Mouse (Mus musculus): ENCODE data around the gene Ccnd2. TPM values are rescaled to one million over a fixed set of nuclear protein-coding genes. Genes with fewer than 3 reads are reported as not detected.

Ccnd2 gene
- total and polyA plus RNA-seq, 3 experiments = 152 to 1,195 (median 656) TPM

- H3K27me3 ChIP-seq (ENCODE audit: insufficient read depth, low read length) = peaks cover 4% of the 10 kb centered on the region
- no peak for ATAC-seq (ENCODE audit: extremely low read depth, insufficient number of reproducible peaks, low FRiP score, poor library complexity, severe bottlenecking)
- H3K9me3 ChIP-seq (replicated peaks) = no peaks in the 10 kb centered on the region
- H3K36me3 ChIP-seq (replicated peaks) = no peaks in the 10 kb centered on the region
- TF ChIP-seq TAL1 (conservative IDR thresholded peaks at IDR 0.05; ENCODE audit: low read depth, low read length) (no peak), CTCF (IDR thresholded peaks at IDR 0.05; ENCODE audit: low read depth, low read length) (no peak), GATA1 (IDR thresholded peaks at IDR 0.05; ENCODE audit: borderline replicate concordance, low read length) (no peak), GATA2 (IDR thresholded peaks at IDR 0.05; ENCODE audit: borderline replicate concordance, low read depth, low read length) (no peak), POLR2AphosphoS5 (IDR thresholded peaks at IDR 0.05; ENCODE audit: insufficient replicate concordance, low read depth, low read length) (no peak)
- H3K4me1 ChIP-seq (ENCODE audit: insufficient read depth, low read depth, low read length) = no peaks in the 10 kb centered on the region
- DNase-seq (ENCODE audit: low spot score) = no peak
- H3K4me3 ChIP-seq (ENCODE audit: low read depth, low read length) = no peak overlapping the region
These were observed 20.5 kb upstream of the Ccnd2 start for GRCm38 (mm10) chr6:127172461-127172860.

DNA sequence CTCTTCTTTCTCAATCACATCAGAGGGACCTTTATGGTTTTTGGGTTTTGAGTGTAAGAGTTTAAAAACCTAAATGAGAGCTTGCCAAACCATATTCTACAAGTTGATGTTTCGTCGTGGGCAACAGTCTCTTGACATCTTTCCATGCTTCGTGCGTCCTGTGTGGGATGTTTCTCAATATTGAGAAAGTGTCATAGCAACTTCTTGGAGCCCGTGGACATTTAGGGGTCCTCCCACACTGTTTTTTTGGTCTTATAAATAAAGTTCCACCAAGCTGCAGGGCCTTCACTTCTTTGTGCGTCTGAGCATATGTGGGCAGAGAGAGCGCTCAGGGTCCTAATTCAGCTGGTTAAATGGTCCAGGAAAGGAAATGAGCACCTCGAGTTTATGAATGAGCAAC lies 18.7 kb upstream of the Ccnd2 start:
- TF ChIP-seq POLR2AphosphoS5 (IDR thresholded peaks at IDR 0.05; ENCODE audit: insufficient replicate concordance, low read depth, low read length) (no peak), GATA1 (IDR thresholded peaks at IDR 0.05; ENCODE audit: borderline replicate concordance, low read length) (no peak), TAL1 (conservative IDR thresholded peaks at IDR 0.05; ENCODE audit: low read depth, low read length) (no peak), GATA2 (IDR thresholded peaks at IDR 0.05; ENCODE audit: borderline replicate concordance, low read depth, low read length) (no peak), CTCF (IDR thresholded peaks at IDR 0.05; ENCODE audit: low read depth, low read length) (no peak)
- no peak overlapping the region for H3K4me3 ChIP-seq (ENCODE audit: low read depth, low read length)
- H3K27me3 ChIP-seq (ENCODE audit: insufficient read depth, low read length) = peaks cover 14% of the 10 kb centered on the region
- no peaks in the 10 kb centered on the region for H3K36me3 ChIP-seq (replicated peaks)
- ATAC-seq (ENCODE audit: extremely low read depth, insufficient number of reproducible peaks, low FRiP score, poor library complexity, severe bottlenecking) = no peak
- H3K9me3 ChIP-seq (replicated peaks) = no peaks in the 10 kb centered on the region
- DNase-seq (ENCODE audit: low spot score) = no peak
- no peaks in the 10 kb centered on the region; the same call in 1 of the 2 replicates for H3K4me1 ChIP-seq (ENCODE audit: insufficient read depth, low read depth, low read length)

DNA sequence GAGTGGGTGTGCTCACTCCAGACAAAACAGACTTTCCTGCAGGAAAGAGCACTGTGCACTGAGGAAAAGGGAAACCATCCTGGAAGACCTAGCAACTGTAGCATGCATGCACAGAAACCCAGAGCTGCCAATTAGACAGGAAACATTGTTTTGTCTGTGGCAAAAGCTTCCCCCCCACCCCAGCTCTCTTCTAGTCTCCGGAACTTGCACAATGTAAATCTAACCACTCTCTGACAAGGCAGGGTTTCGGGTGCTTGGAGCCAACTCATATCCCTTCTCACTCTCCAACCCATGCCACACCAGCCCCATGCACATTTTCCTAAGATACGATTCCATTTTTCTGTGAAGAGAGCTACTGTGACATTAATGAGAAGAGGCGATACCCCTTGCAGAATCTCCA lies 13.7 kb upstream of the Ccnd2 start:
- TF ChIP-seq CTCF (IDR thresholded peaks at IDR 0.05; ENCODE audit: low read depth, low read length) (no peak), GATA2 (IDR thresholded peaks at IDR 0.05; ENCODE audit: borderline replicate concordance, low read depth, low read length) (no peak), TAL1 (conservative IDR thresholded peaks at IDR 0.05; ENCODE audit: low read depth, low read length) (no peak), GATA1 (IDR thresholded peaks at IDR 0.05; ENCODE audit: borderline replicate concordance, low read length) (no peak), POLR2AphosphoS5 (IDR thresholded peaks at IDR 0.05; ENCODE audit: insufficient replicate concordance, low read depth, low read length) (no peak)
- H3K4me1 ChIP-seq (ENCODE audit: insufficient read depth, low read depth, low read length) = no peaks in the 10 kb centered on the region; the same call in 1 of the 2 replicates

GRCm38 (mm10) chr6:127162842-127163241 lies 10.8 kb upstream of the Ccnd2 start:
- ATAC-seq (ENCODE audit: extremely low read depth, insufficient number of reproducible peaks, low FRiP score, poor library complexity, severe bottlenecking) (peak; percentile 65), DNase-seq (ENCODE audit: low spot score) (no peak)
- peaks cover 58% of the 10 kb centered on the region for H3K27me3 ChIP-seq (ENCODE audit: insufficient read depth, low read length)
- H3K4me1 ChIP-seq (ENCODE audit: insufficient read depth, low read depth, low read length) = peaks cover 4% of the 10 kb centered on the region
- TF ChIP-seq TAL1 (conservative IDR thresholded peaks at IDR 0.05; ENCODE audit: low read depth, low read length) (no peak), GATA1 (IDR thresholded peaks at IDR 0.05; ENCODE audit: borderline replicate concordance, low read length) (no peak), CTCF (IDR thresholded peaks at IDR 0.05; ENCODE audit: low read depth, low read length) (no peak), GATA2 (IDR thresholded peaks at IDR 0.05; ENCODE audit: borderline replicate concordance, low read depth, low read length) (no peak), POLR2AphosphoS5 (IDR thresholded peaks at IDR 0.05; ENCODE audit: insufficient replicate concordance, low read depth, low read length) (no peak)
- H3K36me3 ChIP-seq (replicated peaks) = no peaks in the 10 kb centered on the region
- H3K4me3 ChIP-seq (ENCODE audit: low read depth, low read length) = no peak overlapping the region
- no peaks in the 10 kb centered on the region for H3K9me3 ChIP-seq (replicated peaks)

More for the DNA sequence above, 13.7 kb upstream of the Ccnd2 start:
- H3K4me3 ChIP-seq (ENCODE audit: low read depth, low read length) = no peak overlapping the region
- no peak for DNase-seq (ENCODE audit: low spot score)
- ATAC-seq (ENCODE audit: extremely low read depth, insufficient number of reproducible peaks, low FRiP score, poor library complexity, severe bottlenecking) = no peak
- no peaks in the 10 kb centered on the region for H3K9me3 ChIP-seq (replicated peaks)
- peaks cover 40% of the 10 kb centered on the region for H3K27me3 ChIP-seq (ENCODE audit: insufficient read depth, low read length)
- no peaks in the 10 kb centered on the region for H3K36me3 ChIP-seq (replicated peaks)

DNA sequence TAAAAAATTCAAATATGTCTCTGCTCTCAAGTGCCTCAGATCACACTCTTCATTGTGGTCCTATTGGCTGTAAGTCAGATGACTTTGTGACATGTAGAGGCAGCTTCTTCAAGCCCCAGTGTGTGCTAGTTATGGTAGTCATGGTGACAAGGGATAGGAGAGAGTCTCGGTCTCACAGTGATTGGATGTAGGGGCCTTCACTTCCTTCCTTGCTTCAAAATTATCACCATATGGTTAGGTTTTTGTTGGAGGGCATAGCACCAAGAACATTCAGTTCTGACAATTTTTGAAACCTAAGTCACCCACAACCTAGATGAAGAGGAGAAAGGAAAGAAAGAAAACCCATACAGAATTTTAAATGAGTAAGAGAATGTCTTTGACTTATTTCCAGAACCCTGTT lies 5.3 kb upstream of the Ccnd2 start:
- H3K27me3 ChIP-seq (ENCODE audit: insufficient read depth, low read length) = peaks cover 52% of the 10 kb centered on the region
- no peak overlapping the region for H3K4me3 ChIP-seq (ENCODE audit: low read depth, low read length)
- TF ChIP-seq GATA2 (IDR thresholded peaks at IDR 0.05; ENCODE audit: borderline replicate concordance, low read depth, low read length) (no peak), CTCF (IDR thresholded peaks at IDR 0.05; ENCODE audit: low read depth, low read length) (no peak), POLR2AphosphoS5 (IDR thresholded peaks at IDR 0.05; ENCODE audit: insufficient replicate concordance, low read depth, low read length) (no peak), GATA1 (IDR thresholded peaks at IDR 0.05; ENCODE audit: borderline replicate concordance, low read length) (no peak), TAL1 (conservative IDR thresholded peaks at IDR 0.05; ENCODE audit: low read depth, low read length) (no peak)
- no peak for ATAC-seq (ENCODE audit: extremely low read depth, insufficient number of reproducible peaks, low FRiP score, poor library complexity, severe bottlenecking)
- H3K36me3 ChIP-seq (replicated peaks) = no peaks in the 10 kb centered on the region
- H3K9me3 ChIP-seq (replicated peaks) = no peaks in the 10 kb centered on the region
- peaks cover 37% of the 10 kb centered on the region for H3K4me1 ChIP-seq (ENCODE audit: insufficient read depth, low read depth, low read length)
- DNase-seq (ENCODE audit: low spot score) = no peak

DNA sequence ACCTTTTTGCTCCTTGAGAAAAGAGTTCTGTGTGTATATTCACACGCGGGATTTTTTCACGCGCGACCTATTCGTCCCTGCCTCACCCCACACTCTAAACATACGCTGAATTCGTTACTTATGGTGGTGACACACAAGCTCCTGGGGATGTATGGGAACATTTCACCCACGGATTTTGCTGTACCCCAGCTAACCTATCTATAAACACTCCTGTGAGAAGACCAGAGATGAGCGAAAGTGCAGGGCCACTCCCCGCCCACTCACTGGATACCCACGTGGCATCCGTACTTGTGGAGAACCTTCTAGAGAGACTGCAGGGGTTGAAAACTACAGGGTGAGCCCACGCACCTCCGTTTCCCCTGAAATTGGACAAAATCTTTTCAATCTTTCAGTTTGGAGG lies 3.5 kb upstream of the Ccnd2 start:
- Histone ChIP-seq H3K36me3 (replicated peaks) (no peaks in the 10 kb centered on the region), H3K4me1 (ENCODE audit: insufficient read depth, low read depth, low read length) (peaks cover 48% of the 10 kb centered on the region), H3K9me3 (replicated peaks) (no peaks in the 10 kb centered on the region), H3K4me3 (ENCODE audit: low read depth, low read length) (peak overlapping the region; percentile 99), H3K27me3 (ENCODE audit: insufficient read depth, low read length) (peaks cover 47% of the 10 kb centered on the region)
- TF ChIP-seq GATA2 (IDR thresholded peaks at IDR 0.05; ENCODE audit: borderline replicate concordance, low read depth, low read length) = no peak
- no peak for TF ChIP-seq TAL1 (conservative IDR thresholded peaks at IDR 0.05; ENCODE audit: low read depth, low read length)
- TF ChIP-seq GATA1 (IDR thresholded peaks at IDR 0.05; ENCODE audit: borderline replicate concordance, low read length) = no peak
- TF ChIP-seq CTCF (IDR thresholded peaks at IDR 0.05; ENCODE audit: low read depth, low read length) = no peak
- TF ChIP-seq POLR2AphosphoS5 (IDR thresholded peaks at IDR 0.05; ENCODE audit: insufficient replicate concordance, low read depth, low read length) = no peak
- DNase-seq (ENCODE audit: low spot score) = no peak
- no peak for ATAC-seq (ENCODE audit: extremely low read depth, insufficient number of reproducible peaks, low FRiP score, poor library complexity, severe bottlenecking)
